Mouse (Mus musculus) limb, embryonic 12.5 days (tissue): ENCODE measurements around the gene Baiap2l1. TPM values are rescaled to one million over a fixed set of nuclear protein-coding genes. Genes with fewer than 3 reads are reported as not detected.
A peak's percentile ranks its signal among the peaks of the same experiment; 100 is the strongest.

ENCODE experiments used
- ATAC-seq: fragments of 200-750 bp; cut with Nextera tagmentation; 2 replicates; pipeline ENCODE4 v1.8.0; 2017; ENCODE audit warnings: low read depth, moderate TSS enrichment; ENCODE audit not compliant: insufficient number of reproducible peaks, insufficient read depth, low FRiP score, low TSS enrichment
- H3K27ac ChIP-seq: fragments of 300-500 bp; sonication (generic); 2 replicates; pipeline ENCODE4 v1.5.1; 2016; ENCODE audit warnings: mild to moderate bottlenecking, moderate library complexity
- H3K27me3 ChIP-seq: fragments of 300-500 bp; sonication (generic); 2 replicates; pipeline ENCODE4 v1.6.1; 2016; ENCODE audit warnings: mild to moderate bottlenecking, moderate library complexity
- H3K36me3 ChIP-seq: fragments of 300-500 bp; sonication (generic); 2 replicates; pipeline ENCODE4 v1.6.1; 2016; ENCODE audit warnings: mild to moderate bottlenecking, moderate library complexity
- H3K4me1 ChIP-seq: fragments of 300-500 bp; sonication (generic); replicated peaks from 2 replicates; pipeline ENCODE4 v1.6.1; 2016
- H3K4me2 ChIP-seq: fragments of 300-500 bp; sonication (generic); 2 replicates; pipeline ENCODE4 v1.6.1; 2016; ENCODE audit warnings: mild to moderate bottlenecking, moderate library complexity
- H3K4me3 ChIP-seq: fragments of 300-500 bp; sonication (generic); replicated peaks from 2 replicates; pipeline ENCODE4 v1.5.1; 2016; ENCODE audit warnings: mild to moderate bottlenecking
- H3K9ac ChIP-seq: fragments of 300-500 bp; sonication (generic); replicated peaks from 2 replicates; pipeline ENCODE4 v1.6.1; 2016; ENCODE audit warnings: mild to moderate bottlenecking, moderate library complexity
- H3K9me3 ChIP-seq: fragments of 300-500 bp; sonication (generic); 2 replicates; pipeline ENCODE4 v1.6.1; 2016; ENCODE audit warnings: mild to moderate bottlenecking, moderate library complexity
- WGBS: fragments of 180-500 bp; shearing (Covaris S2); methylation state at CpG from one replicate; pipeline ENCODE4 v1.1.7; 2016; 5-methylcytosine and 5-hydroxymethylcytosine counted together
- polyA plus RNA-seq: library from polyadenylated mRNA; unstranded; fragments of >200 nt; fragmentation: Nextera tagmentation; extraction: Ambion mirVana; gene quantifications from 2 replicates; pipeline ENCODE4 v1.2.1, GENCODE M21; 2016

The Baiap2l1 gene
- polyA plus RNA-seq, 1 experiment from 2014 or later = 6.1 TPM

DNA sequence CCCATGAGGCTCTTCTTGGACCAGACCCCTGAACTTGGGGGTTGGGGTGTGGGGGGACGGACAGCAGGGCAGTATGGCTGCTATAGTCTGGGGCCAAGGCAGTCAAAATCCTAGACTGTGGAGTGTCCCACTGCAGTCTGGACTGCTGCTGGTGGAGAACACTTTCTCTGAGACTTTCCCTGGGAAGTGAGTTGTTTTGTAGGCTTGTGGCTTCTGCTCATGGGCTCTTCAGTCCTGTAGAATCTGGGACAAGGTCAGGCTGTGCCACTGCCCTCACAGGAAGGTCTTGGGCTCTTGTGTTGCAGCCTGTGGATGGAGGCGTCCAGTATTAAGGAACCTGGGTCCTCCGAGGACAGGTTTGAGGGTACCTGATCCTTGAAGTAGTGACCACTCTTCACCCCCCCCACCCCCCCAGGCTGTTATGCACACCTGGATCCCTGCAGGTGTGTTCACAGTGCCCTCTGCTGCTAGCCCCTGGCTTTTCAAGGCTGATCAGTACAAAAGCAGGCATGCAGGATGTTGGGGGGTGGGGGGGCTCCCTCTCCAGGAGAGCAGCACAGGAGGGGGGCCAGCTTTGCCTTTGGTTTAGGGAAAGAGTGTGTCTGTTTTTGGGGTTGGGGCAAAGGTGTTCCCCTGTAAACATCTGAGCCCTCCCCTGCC is 100.3 kb downstream of the Baiap2l1 start:
- no peaks in the 10 kb centered on the region for H3K9me3 ChIP-seq
- H3K27me3 ChIP-seq = no peaks in the 10 kb centered on the region
- H3K4me3 ChIP-seq = peak overlapping the region; percentile 99
- H3K4me2 ChIP-seq = peak overlapping the region; percentile 82
- WGBS = 70% methylated on average over 3 of the region's 3 CpGs
- H3K27ac ChIP-seq = peak overlapping the region; percentile 94; the same call in 1 of the 2 replicates
- H3K9ac ChIP-seq = peak overlapping the region; percentile 98
- peaks cover 46% of the 10 kb centered on the region for H3K4me1 ChIP-seq
- no peak for ATAC-seq
- H3K36me3 ChIP-seq = peaks cover 44% of the 10 kb centered on the region

GRCm38 (mm10) chr5:144256888-144257287 is 101.0 kb downstream of the Baiap2l1 start:
- Histone ChIP-seq H3K4me1 (peaks cover 46% of the 10 kb centered on the region), H3K4me3 (peak overlapping the region; percentile 99), H3K27ac (peak overlapping the region; percentile 94), H3K9ac (peak overlapping the region; percentile 98), H3K9me3 (no peaks in the 10 kb centered on the region), H3K36me3 (peaks cover 39% of the 10 kb centered on the region), H3K4me2 (peak overlapping the region; percentile 82), H3K27me3 (no peaks in the 10 kb centered on the region)
- no peak for ATAC-seq
- 44% methylated on average over 1 of the region's 1 CpGs for WGBS

DNA sequence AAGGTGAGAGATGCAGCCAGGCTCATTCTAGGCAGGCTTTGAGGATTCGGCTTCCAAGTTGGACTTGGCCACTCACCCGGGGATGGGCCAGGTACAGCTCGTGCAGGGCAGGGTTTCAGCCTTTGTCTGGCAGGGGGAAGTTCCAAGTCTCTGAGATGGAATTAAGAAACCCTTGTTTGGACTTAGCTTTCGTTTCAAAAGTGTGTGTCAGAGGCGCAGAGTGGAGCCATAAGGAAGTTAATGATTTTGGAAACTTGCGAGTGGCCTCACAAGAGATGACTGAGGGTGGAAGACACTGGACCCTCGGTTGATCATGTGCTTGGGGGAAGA is 101.4 kb downstream of the Baiap2l1 start:
- H3K4me3 ChIP-seq = peak overlapping the region; percentile 99
- H3K9ac ChIP-seq = peak overlapping the region; percentile 98
- peak overlapping the region; percentile 82 for H3K4me2 ChIP-seq
- H3K27me3 ChIP-seq = no peaks in the 10 kb centered on the region
- no peaks in the 10 kb centered on the region for H3K9me3 ChIP-seq
- 9% methylated on average over 7 of the region's 7 CpGs for WGBS
- no peak for ATAC-seq
- peak overlapping the region; percentile 94 for H3K27ac ChIP-seq
- H3K36me3 ChIP-seq = peaks cover 36% of the 10 kb centered on the region
- H3K4me1 ChIP-seq = peaks cover 46% of the 10 kb centered on the region

GRCm38 (mm10) chr5:144255632-144256540 is 102.0 kb downstream of the Baiap2l1 start:
- WGBS = under 1% methylated on average over 40 of the region's 40 CpGs
- H3K9ac ChIP-seq = peak overlapping the region; percentile 98
- peak overlapping the region; percentile 82 for H3K4me2 ChIP-seq
- peaks cover 46% of the 10 kb centered on the region for H3K4me1 ChIP-seq
- peaks cover 29% of the 10 kb centered on the region for H3K36me3 ChIP-seq
- H3K9me3 ChIP-seq = no peaks in the 10 kb centered on the region
- peak overlapping the region; percentile 99 for H3K4me3 ChIP-seq
- no peak; the same call in 1 of the 2 replicates for ATAC-seq
- H3K27ac ChIP-seq = peak overlapping the region; percentile 94
- no peaks in the 10 kb centered on the region for H3K27me3 ChIP-seq

- Histone ChIP-seq H3K9ac (peak overlapping the region; percentile 98), H3K4me2 (peak overlapping the region; percentile 82), H3K9me3 (no peaks in the 10 kb centered on the region), H3K27ac (peak overlapping the region; percentile 94), H3K4me3 (peak overlapping the region; percentile 99), H3K36me3 (peaks cover 21% of the 10 kb centered on the region), H3K27me3 (no peaks in the 10 kb centered on the region), H3K4me1 (peaks cover 39% of the 10 kb centered on the region)
- peak; percentile 73 for ATAC-seq
- WGBS = under 1% methylated on average over 55 of the region's 84 CpGs
These were observed 102.9 kb downstream of the Baiap2l1 start for GRCm38 (mm10) chr5:144254811-144255631.

DNA sequence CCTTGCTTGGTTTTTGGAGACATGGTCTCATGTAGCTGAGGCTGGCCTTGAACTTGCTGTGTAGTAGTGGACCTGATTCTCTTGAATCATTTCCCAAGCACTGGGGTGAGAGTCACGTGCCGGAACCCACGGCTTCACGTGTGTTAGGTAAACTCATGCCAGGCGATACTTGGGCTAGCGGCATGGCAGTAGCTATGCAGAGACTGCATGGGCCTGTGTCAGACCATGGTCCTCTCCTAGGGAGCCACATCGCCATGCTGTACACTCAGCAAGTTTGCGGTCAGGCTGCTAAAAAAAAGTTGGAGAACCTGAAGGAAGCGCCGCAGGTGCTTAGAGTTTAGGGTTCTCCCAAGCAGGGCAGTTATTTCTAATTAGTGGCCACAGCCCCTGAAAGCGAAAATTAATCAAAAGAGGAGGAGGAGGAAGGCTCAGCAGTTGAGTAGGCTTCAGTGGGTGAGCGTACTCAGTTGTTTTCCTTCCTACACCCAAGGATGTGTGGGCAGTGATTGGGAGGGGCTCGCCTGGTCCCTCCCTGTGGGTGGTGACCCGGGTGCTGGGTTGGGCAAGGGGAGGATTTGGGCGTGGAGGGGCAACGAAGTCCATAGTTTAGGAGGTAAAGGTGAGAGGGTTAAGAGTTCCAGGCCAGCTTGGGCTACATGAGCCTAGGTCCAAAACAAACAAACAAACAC is 103.6 kb downstream of the Baiap2l1 start:
- peak overlapping the region; percentile 99 for H3K4me3 ChIP-seq
- H3K4me2 ChIP-seq = peak overlapping the region; percentile 82
- no peaks in the 10 kb centered on the region for H3K9me3 ChIP-seq
- peaks cover 33% of the 10 kb centered on the region for H3K4me1 ChIP-seq
- 55% methylated on average over 16 of the region's 16 CpGs for WGBS
- H3K27ac ChIP-seq = no peak overlapping the region
- no peaks in the 10 kb centered on the region for H3K27me3 ChIP-seq
- H3K36me3 ChIP-seq = peaks cover 15% of the 10 kb centered on the region
- no peak overlapping the region; the same call in 1 of the 2 replicates for H3K9ac ChIP-seq
- peak; percentile 21; the same call in 1 of the 2 replicates for ATAC-seq

GRCm38 (mm10) chr5:144253212-144253611 is 104.7 kb downstream of the Baiap2l1 start:
- 72% methylated on average over 4 of the region's 4 CpGs for whole genome bisulfite sequencing
- peaks cover 23% of the 10 kb centered on the region for H3K4me1 ChIP-seq
- no peak for ATAC-seq
- H3K9me3 ChIP-seq = no peaks in the 10 kb centered on the region
- H3K4me3 ChIP-seq = no peak overlapping the region
- H3K27ac ChIP-seq = no peak overlapping the region
- H3K36me3 ChIP-seq = peaks cover 4% of the 10 kb centered on the region; the same call in 1 of the 2 replicates
- H3K4me2 ChIP-seq = no peak overlapping the region
- H3K9ac ChIP-seq = no peak overlapping the region
- H3K27me3 ChIP-seq = no peaks in the 10 kb centered on the region

- Histone ChIP-seq H3K27me3 (no peaks in the 10 kb centered on the region), H3K9ac (no peak overlapping the region), H3K4me3 (no peak overlapping the region), H3K36me3 (no peaks in the 10 kb centered on the region), H3K9me3 (no peaks in the 10 kb centered on the region), H3K4me1 (peaks cover 15% of the 10 kb centered on the region), H3K4me2 (no peak overlapping the region), H3K27ac (no peak overlapping the region)
- ATAC-seq = no peak
- WGBS = 91% methylated on average over 13 of the region's 13 CpGs
These were observed 105.9 kb downstream of the Baiap2l1 start for GRCm38 (mm10) chr5:144251876-144252577.

DNA sequence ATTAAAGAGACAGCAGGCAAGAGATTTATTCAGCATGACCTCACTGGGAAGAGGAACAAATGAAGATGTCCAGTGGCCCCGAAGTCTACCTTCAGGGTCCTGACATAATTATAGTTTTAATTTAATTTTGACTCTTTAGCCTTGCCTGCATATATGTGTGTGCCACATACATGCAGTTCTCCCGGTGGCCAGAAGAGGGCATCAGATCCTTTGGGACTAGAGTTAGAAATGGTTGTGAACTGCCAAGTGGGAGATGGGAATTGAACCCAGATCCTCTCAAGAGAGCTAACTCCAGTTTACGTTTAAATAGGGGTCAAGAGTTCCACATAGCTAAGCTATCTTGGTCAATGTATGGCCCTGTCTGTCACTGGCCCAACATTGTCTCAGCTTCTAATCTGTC is 108.0 kb downstream of the Baiap2l1 start:
- Histone ChIP-seq H3K4me1 (peaks cover 13% of the 10 kb centered on the region), H3K36me3 (no peaks in the 10 kb centered on the region), H3K9me3 (no peaks in the 10 kb centered on the region), H3K9ac (no peak overlapping the region), H3K27ac (no peak overlapping the region), H3K4me2 (no peak overlapping the region), H3K27me3 (no peaks in the 10 kb centered on the region), H3K4me3 (no peak overlapping the region)
- 83% methylated on average over 3 of the region's 3 CpGs for WGBS
- ATAC-seq = no peak

DNA sequence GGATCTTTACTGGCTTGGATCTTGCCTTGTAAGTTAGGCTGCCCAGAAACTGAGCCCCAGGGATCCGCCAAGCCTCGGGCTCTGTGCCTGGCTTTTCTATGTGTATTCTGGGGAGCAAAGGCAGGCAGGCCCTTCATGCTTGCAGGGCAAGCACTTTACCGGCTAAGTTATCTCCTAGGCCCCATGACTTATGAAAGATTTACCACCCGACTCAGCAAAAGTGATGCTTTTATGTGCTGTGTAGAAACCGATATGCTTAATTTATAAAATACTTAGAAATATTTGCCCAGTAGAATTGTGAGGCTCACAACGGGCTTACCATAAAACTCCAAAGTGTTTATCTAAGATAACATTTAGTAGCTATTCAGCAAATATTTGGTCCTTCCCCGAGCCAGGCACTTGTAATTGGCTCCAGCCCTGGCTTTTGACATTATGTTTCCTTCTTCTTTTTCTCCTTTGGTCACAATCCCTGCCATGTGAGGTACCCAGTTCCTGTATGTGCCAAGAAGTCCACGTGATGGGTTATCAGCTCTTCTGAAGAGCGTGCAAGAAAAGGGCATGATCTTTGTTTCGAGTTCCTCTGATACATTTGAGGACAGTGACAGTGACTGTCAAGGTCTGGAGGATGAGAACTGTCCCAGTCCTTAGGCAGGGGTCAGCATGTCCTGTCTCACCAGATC is 109.9 kb downstream of the Baiap2l1 start:
- WGBS = 56% methylated on average over 10 of the region's 10 CpGs
- H3K27ac ChIP-seq = no peak overlapping the region
- peaks cover 8% of the 10 kb centered on the region for H3K4me1 ChIP-seq
- no peaks in the 10 kb centered on the region for H3K27me3 ChIP-seq
- H3K4me3 ChIP-seq = no peak overlapping the region
- H3K4me2 ChIP-seq = no peak overlapping the region
- ATAC-seq = no peak
- no peak overlapping the region for H3K9ac ChIP-seq
- H3K36me3 ChIP-seq = no peaks in the 10 kb centered on the region
- no peaks in the 10 kb centered on the region for H3K9me3 ChIP-seq
